Mouse (Mus musculus): ENCODE results near the gene Gtf3c5. TPM values are rescaled to one million over a fixed set of nuclear protein-coding genes. Genes with fewer than 3 reads are reported as not detected.

Gene Gtf3c5
- total and polyA plus RNA-seq, 2 experiments: 2.9 to 7.8 TPM

GRCm38 (mm10) chr2:28606601-28607340 is 23.2 kb upstream of the Gtf3c5 start:
- Histone ChIP-seq H3K9ac (ENCODE audit: low read depth, low read length) (no peak overlapping the region), H3K4me1 (ENCODE audit: control insufficient read depth, insufficient read depth, low read length) (no peaks in the 10 kb centered on the region), H3K4me3 (ENCODE audit: insufficient read depth, low read depth, low read length) (no peak overlapping the region), H3K27ac (replicated peaks; ENCODE audit: insufficient read depth, low read depth, low read length) (no peak overlapping the region), H3K36me3 (ENCODE audit: control insufficient read depth, insufficient read depth, low read length) (no peaks in the 10 kb centered on the region), H3K27me3 (ENCODE audit: control insufficient read depth, insufficient read depth, low read length) (no peaks in the 10 kb centered on the region), H3K79me2 (ENCODE audit: control insufficient read depth, insufficient read depth, low read length) (no peaks in the 10 kb centered on the region)
- TF ChIP-seq POLR2A (IDR thresholded peaks at IDR 0.05; ENCODE audit: extremely low read depth, insufficient read depth, low read length) (no peak), CTCF (IDR thresholded peaks at IDR 0.05; ENCODE audit: low read depth, low read length) (no peak)
- WGBS: 71% methylated on average over 8 of the region's 8 CpGs
- no peak for DNase-seq (ENCODE audit: extremely low read depth, low read depth, low spot score)

GRCm38 (mm10) chr2:28605789-28606541 is 22.4 kb upstream of the Gtf3c5 start:
- H3K36me3 ChIP-seq (ENCODE audit: control insufficient read depth, insufficient read depth, low read length): no peaks in the 10 kb centered on the region
- H3K27ac ChIP-seq (replicated peaks; ENCODE audit: insufficient read depth, low read depth, low read length): no peak overlapping the region
- H3K79me2 ChIP-seq (ENCODE audit: control insufficient read depth, insufficient read depth, low read length): no peaks in the 10 kb centered on the region
- no peaks in the 10 kb centered on the region for H3K27me3 ChIP-seq (ENCODE audit: control insufficient read depth, insufficient read depth, low read length)
- H3K4me3 ChIP-seq (ENCODE audit: insufficient read depth, low read depth, low read length): no peak overlapping the region
- WGBS: 76% methylated on average over 14 of the region's 14 CpGs
- no peak for TF ChIP-seq CTCF (IDR thresholded peaks at IDR 0.05; ENCODE audit: low read depth, low read length)
- no peaks in the 10 kb centered on the region for H3K4me1 ChIP-seq (ENCODE audit: control insufficient read depth, insufficient read depth, low read length)
- DNase-seq (ENCODE audit: extremely low read depth, low read depth, low spot score): no peak
- no peak overlapping the region for H3K9ac ChIP-seq (ENCODE audit: low read depth, low read length)

GRCm38 (mm10) chr2:28603542-28603941 is 20.0 kb upstream of the Gtf3c5 start:
- TF ChIP-seq POLR2A (IDR thresholded peaks at IDR 0.05; ENCODE audit: extremely low read depth, insufficient read depth, low read length) (no peak), CTCF (IDR thresholded peaks at IDR 0.05; ENCODE audit: low read depth, low read length) (no peak)
- Histone ChIP-seq H3K4me3 (ENCODE audit: insufficient read depth, low read depth, low read length) (no peak overlapping the region), H3K4me1 (ENCODE audit: control insufficient read depth, insufficient read depth, low read length) (no peaks in the 10 kb centered on the region), H3K79me2 (ENCODE audit: control insufficient read depth, insufficient read depth, low read length) (no peaks in the 10 kb centered on the region), H3K9ac (ENCODE audit: low read depth, low read length) (no peak overlapping the region), H3K27ac (replicated peaks; ENCODE audit: insufficient read depth, low read depth, low read length) (no peak overlapping the region), H3K27me3 (ENCODE audit: control insufficient read depth, insufficient read depth, low read length) (no peaks in the 10 kb centered on the region), H3K36me3 (ENCODE audit: control insufficient read depth, insufficient read depth, low read length) (no peaks in the 10 kb centered on the region)
- 89% methylated on average over 5 of the region's 5 CpGs for WGBS
- DNase-seq (ENCODE audit: extremely low read depth, low read depth, low spot score): no peak

GRCm38 (mm10) chr2:28601720-28602590 is 18.4 kb upstream of the Gtf3c5 start:
- Histone ChIP-seq H3K4me3 (ENCODE audit: insufficient read depth, low read depth, low read length) (no peak overlapping the region), H3K79me2 (ENCODE audit: control insufficient read depth, insufficient read depth, low read length) (no peaks in the 10 kb centered on the region), H3K36me3 (ENCODE audit: control insufficient read depth, insufficient read depth, low read length) (no peaks in the 10 kb centered on the region), H3K9ac (ENCODE audit: low read depth, low read length) (no peak overlapping the region), H3K4me1 (ENCODE audit: control insufficient read depth, insufficient read depth, low read length) (no peaks in the 10 kb centered on the region), H3K27me3 (ENCODE audit: control insufficient read depth, insufficient read depth, low read length) (no peaks in the 10 kb centered on the region), H3K27ac (replicated peaks; ENCODE audit: insufficient read depth, low read depth, low read length) (no peak overlapping the region)
- DNase-seq (ENCODE audit: extremely low read depth, low read depth, low spot score): no peak
- no peak for TF ChIP-seq POLR2A (IDR thresholded peaks at IDR 0.05; ENCODE audit: extremely low read depth, insufficient read depth, low read length)
- no peak for TF ChIP-seq CTCF (IDR thresholded peaks at IDR 0.05; ENCODE audit: low read depth, low read length)
- 65% methylated on average over 12 of the region's 12 CpGs for WGBS

GRCm38 (mm10) chr2:28599569-28599900 is 16.0 kb upstream of the Gtf3c5 start:
- no peaks in the 10 kb centered on the region for H3K79me2 ChIP-seq (ENCODE audit: control insufficient read depth, insufficient read depth, low read length)
- H3K9ac ChIP-seq (ENCODE audit: low read depth, low read length): no peak overlapping the region
- H3K27me3 ChIP-seq (ENCODE audit: control insufficient read depth, insufficient read depth, low read length): no peaks in the 10 kb centered on the region
- TF ChIP-seq CTCF (IDR thresholded peaks at IDR 0.05; ENCODE audit: low read depth, low read length) (no peak), POLR2A (IDR thresholded peaks at IDR 0.05; ENCODE audit: extremely low read depth, insufficient read depth, low read length) (no peak)
- H3K4me3 ChIP-seq (ENCODE audit: insufficient read depth, low read depth, low read length): no peak overlapping the region
- DNase-seq (ENCODE audit: extremely low read depth, low read depth, low spot score): no peak
- WGBS: 72% methylated on average over 6 of the region's 6 CpGs
- H3K4me1 ChIP-seq (ENCODE audit: control insufficient read depth, insufficient read depth, low read length): no peaks in the 10 kb centered on the region
- no peak overlapping the region for H3K27ac ChIP-seq (replicated peaks; ENCODE audit: insufficient read depth, low read depth, low read length)
- H3K36me3 ChIP-seq (ENCODE audit: control insufficient read depth, insufficient read depth, low read length): no peaks in the 10 kb centered on the region
